Mouse (Mus musculus): ENCODE measurements around the gene Brd2. TPM values are rescaled to one million over a fixed set of nuclear protein-coding genes. Genes with fewer than 3 reads are reported as not detected.

Gene Brd2
- polyA plus RNA-seq, 1 experiment from 2014 or later: 125 TPM

DNA sequence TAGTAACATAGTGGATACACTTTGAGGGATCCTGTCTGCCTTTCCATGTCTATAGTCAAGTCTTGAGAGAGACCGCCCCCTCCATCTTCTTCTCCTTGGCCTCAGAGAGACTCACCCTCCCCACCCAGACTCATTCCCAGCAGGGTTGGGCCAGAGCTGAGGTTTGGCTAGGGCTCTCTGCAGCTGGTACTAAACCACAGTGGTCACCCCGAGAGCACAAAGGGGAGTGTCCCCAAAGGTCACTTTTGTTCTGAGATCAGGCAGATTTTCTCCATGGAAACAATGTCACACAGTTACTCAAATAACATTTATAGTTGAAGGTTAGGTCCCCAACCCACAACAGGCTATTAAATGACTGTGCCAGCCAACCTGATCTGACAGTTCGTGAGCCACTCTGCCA is 53.6 kb downstream of the Brd2 start:
- Histone ChIP-seq H3K4me1 (no peaks in the 10 kb centered on the region), H3K36me3 (ENCODE audit: poor library complexity, severe bottlenecking) (no peaks in the 10 kb centered on the region), H3K27ac (no peak overlapping the region), H3K27me3 (no peaks in the 10 kb centered on the region), H3K9ac (no peak overlapping the region), H3K9me3 (replicated peaks) (no peaks in the 10 kb centered on the region), H3K4me3 (no peak overlapping the region), H3K4me2 (no peak overlapping the region)
- WGBS: 69% methylated on average over 3 of the region's 3 CpGs
- no peak for ATAC-seq

Other genes with a start within 250 kb of the Brd2 start
- gene Gm7029, start 248.8 kb downstream of the Brd2 start, polyA plus RNA-seq (2015; fragmentation: Nextera tagmentation; extraction: Ambion mirVana): not detected in 2 replicates
- gene Kifc1, start 232.0 kb downstream of the Brd2 start, polyA plus RNA-seq (2015; fragmentation: Nextera tagmentation; extraction: Ambion mirVana): 6.8 and 7.4 TPM in 2 replicates
- 0.28 and 0.49 TPM in 2 replicates for gene Platr17, start 217.5 kb downstream of the Brd2 start, polyA plus RNA-seq (2015; fragmentation: Nextera tagmentation; extraction: Ambion mirVana)
- 60.7 and 68.0 TPM in 2 replicates for gene Daxx, start 213.2 kb downstream of the Brd2 start, polyA plus RNA-seq (2015; fragmentation: Nextera tagmentation; extraction: Ambion mirVana)
- 12.3 and 15.0 TPM in 2 replicates for gene Tapbp, start 206.7 kb downstream of the Brd2 start, polyA plus RNA-seq (2015; fragmentation: Nextera tagmentation; extraction: Ambion mirVana)
- 18.1 and 20.6 TPM in 2 replicates for gene Zbtb22, start 206.7 kb downstream of the Brd2 start, polyA plus RNA-seq (2015; fragmentation: Nextera tagmentation; extraction: Ambion mirVana)
- gene Rgl2, start 193.1 kb downstream of the Brd2 start, polyA plus RNA-seq (2015; fragmentation: Nextera tagmentation; extraction: Ambion mirVana): 39.3 and 46.6 TPM in 2 replicates
- 204 and 214 TPM in 2 replicates for gene Pfdn6, start 182.3 kb downstream of the Brd2 start, polyA plus RNA-seq (2015; fragmentation: Nextera tagmentation; extraction: Ambion mirVana)
- gene Wdr46, start 182.0 kb downstream of the Brd2 start, polyA plus RNA-seq (2015; fragmentation: Nextera tagmentation; extraction: Ambion mirVana): 28.4 and 29.4 TPM in 2 replicates
- 7.3 and 9.4 TPM in 2 replicates for gene B3galt4, start 171.1 kb downstream of the Brd2 start, polyA plus RNA-seq (2015; fragmentation: Nextera tagmentation; extraction: Ambion mirVana)
- gene Vps52, start 166.8 kb downstream of the Brd2 start, polyA plus RNA-seq (2015; fragmentation: Nextera tagmentation; extraction: Ambion mirVana): 58.6 and 61.4 TPM in 2 replicates
- 1,165 and 1,184 TPM in 2 replicates for gene Rps18, start 166.6 kb downstream of the Brd2 start, polyA plus RNA-seq (2015; fragmentation: Nextera tagmentation; extraction: Ambion mirVana)
- gene H2-K1, start 122.3 kb downstream of the Brd2 start, polyA plus RNA-seq (2015; fragmentation: Nextera tagmentation; extraction: Ambion mirVana): 12.9 and 24.0 TPM in 2 replicates
- 12.4 and 15.3 TPM in 2 replicates for gene Ring1, start 98.0 kb downstream of the Brd2 start, polyA plus RNA-seq (2015; fragmentation: Nextera tagmentation; extraction: Ambion mirVana)
- gene H2-Ke6, start 94.6 kb downstream of the Brd2 start, polyA plus RNA-seq (2015; fragmentation: Nextera tagmentation; extraction: Ambion mirVana): 76.0 and 88.0 TPM in 2 replicates
- 139 and 159 TPM in 2 replicates for gene Slc39a7, start 91.0 kb downstream of the Brd2 start, polyA plus RNA-seq (2015; fragmentation: Nextera tagmentation; extraction: Ambion mirVana)
- 52.6 and 57.1 TPM in 2 replicates for gene Rxrb, start 90.8 kb downstream of the Brd2 start, polyA plus RNA-seq (2015; fragmentation: Nextera tagmentation; extraction: Ambion mirVana)
- gene Col11a2, start 83.2 kb downstream of the Brd2 start, polyA plus RNA-seq (2015; fragmentation: Nextera tagmentation; extraction: Ambion mirVana): 0.80 and 1.3 TPM in 2 replicates
- not detected in 2 replicates for gene H2-Oa, start 30.3 kb downstream of the Brd2 start, polyA plus RNA-seq (2015; fragmentation: Nextera tagmentation; extraction: Ambion mirVana)
- 8.7 and 10.0 TPM in 2 replicates for gene H2-DMa, start 3.1 kb downstream of the Brd2 start, polyA plus RNA-seq (2015; fragmentation: Nextera tagmentation; extraction: Ambion mirVana)
- 0.20 TPM in 1 of 2 replicates, not detected in the other for gene H2-DMb2, start 20.7 kb upstream of the Brd2 start, polyA plus RNA-seq (2015; fragmentation: Nextera tagmentation; extraction: Ambion mirVana)
- 0.20 TPM in 1 of 2 replicates, not detected in the other for gene H2-DMb1, start 30.4 kb upstream of the Brd2 start, polyA plus RNA-seq (2015; fragmentation: Nextera tagmentation; extraction: Ambion mirVana)
- gene Tap1, start 64.9 kb upstream of the Brd2 start, polyA plus RNA-seq (2015; fragmentation: Nextera tagmentation; extraction: Ambion mirVana): 0.84 and 0.94 TPM in 2 replicates
- 0.43 and 0.73 TPM in 2 replicates for gene Psmb9, start 65.1 kb upstream of the Brd2 start, polyA plus RNA-seq (2015; fragmentation: Nextera tagmentation; extraction: Ambion mirVana)
- 0.65 and 1.6 TPM in 2 replicates for gene Psmb8, start 75.1 kb upstream of the Brd2 start, polyA plus RNA-seq (2015; fragmentation: Nextera tagmentation; extraction: Ambion mirVana)
- gene Tap2, start 80.9 kb upstream of the Brd2 start, polyA plus RNA-seq (2015; fragmentation: Nextera tagmentation; extraction: Ambion mirVana): 0.76 and 0.87 TPM in 2 replicates
- not detected in 2 replicates for gene H2-Ob, start 116.3 kb upstream of the Brd2 start, polyA plus RNA-seq (2015; fragmentation: Nextera tagmentation; extraction: Ambion mirVana)
- gene H2-Ab1, start 135.1 kb upstream of the Brd2 start, polyA plus RNA-seq (2015; fragmentation: Nextera tagmentation; extraction: Ambion mirVana): 1.4 and 1.5 TPM in 2 replicates
- 0.21 TPM in 1 of 2 replicates, not detected in the other for gene H2-Aa, start 165.2 kb upstream of the Brd2 start, polyA plus RNA-seq (2015; fragmentation: Nextera tagmentation; extraction: Ambion mirVana)
- 1.6 TPM in 2 replicates for gene H2-Eb1, start 183.2 kb upstream of the Brd2 start, polyA plus RNA-seq (2015; fragmentation: Nextera tagmentation; extraction: Ambion mirVana)
- gene H2-Eb2, start 203.0 kb upstream of the Brd2 start, polyA plus RNA-seq (2015; fragmentation: Nextera tagmentation; extraction: Ambion mirVana): not detected in 2 replicates
- not detected in 2 replicates for gene Btnl2, start 232.2 kb upstream of the Brd2 start, polyA plus RNA-seq (2015; fragmentation: Nextera tagmentation; extraction: Ambion mirVana)

Measured in forebrain, embryonic 13.5 days (tissue).